Mouse (Mus musculus): ENCODE results near the gene Ybx3.

Ybx3 gene

GRCm38 (mm10) chr6:131327076-131327475 lies 61.2 kb downstream of the Ybx3 start:
- no peak for DNase-seq (ENCODE audit: low spot score in 2 of 2)

GRCm38 (mm10) chr6:131321854-131322639 lies 66.2 kb downstream of the Ybx3 start:
- no peak for DNase-seq (ENCODE audit: low spot score in 2 of 2)

GRCm38 (mm10) chr6:131316155-131317101 lies 71.8 kb downstream of the Ybx3 start:
- no peak for DNase-seq (ENCODE audit: low spot score in 2 of 2)
